Mouse (Mus musculus) kidney, embryonic 15.5 days (tissue): Measurements from ENCODE around the gene Gm11634. TPM values are rescaled to one million over a fixed set of nuclear protein-coding genes. Genes with fewer than 3 reads are reported as not detected.
"Not testable (repeated sequence)": the region's sequence is repeated elsewhere in the genome, so short reads cannot be mapped to it uniquely, and the experiment has no call there.

ENCODE experiments used
- ATAC-seq: fragments of 200-750 bp; cut with Nextera tagmentation; replicated peaks from 2 replicates; pipeline ENCODE4 v1.8.0; 2017; ENCODE audit warnings: moderate TSS enrichment; ENCODE audit not compliant: low FRiP score
- H3K27ac ChIP-seq: fragments of 300-500 bp; sonication (generic); 2 replicates; pipeline ENCODE4 v1.5.1; 2015; ENCODE audit warnings: mild to moderate bottlenecking, inconsistent platforms
- H3K27me3 ChIP-seq: fragments of 300-500 bp; sonication (generic); 2 replicates; pipeline ENCODE4 v1.6.1; 2015; ENCODE audit warnings: inconsistent platforms
- H3K36me3 ChIP-seq: fragments of 300-500 bp; sonication (generic); 2 replicates; pipeline ENCODE4 v1.6.1; 2015; ENCODE audit warnings: inconsistent platforms
- H3K4me1 ChIP-seq: fragments of 300-500 bp; sonication (generic); 2 replicates; pipeline ENCODE4 v1.6.1; 2015; ENCODE audit warnings: inconsistent platforms
- H3K4me2 ChIP-seq: fragments of 300-500 bp; sonication (generic); 2 replicates; pipeline ENCODE4 v1.6.1; 2015; ENCODE audit warnings: moderate library complexity, mild to moderate bottlenecking, inconsistent platforms
- H3K4me3 ChIP-seq: fragments of 300-500 bp; sonication (generic); replicated peaks from 2 replicates; pipeline ENCODE4 v1.5.1; 2015; ENCODE audit warnings: mild to moderate bottlenecking, inconsistent platforms
- H3K9ac ChIP-seq: fragments of 300-500 bp; sonication (generic); 2 replicates; pipeline ENCODE4 v1.6.1; 2015; ENCODE audit warnings: mild to moderate bottlenecking, inconsistent platforms
- H3K9me3 ChIP-seq: fragments of 300-500 bp; sonication (generic); replicated peaks from 2 replicates; pipeline ENCODE4 v1.6.1; 2016; ENCODE audit warnings: inconsistent platforms
- WGBS: fragments of 180-500 bp; shearing (Covaris S2); methylation state at CpG from one replicate; pipeline ENCODE4 v1.1.7; 2015; ENCODE audit warnings: mixed read lengths; 5-methylcytosine and 5-hydroxymethylcytosine counted together
- polyA plus RNA-seq: library from polyadenylated mRNA; unstranded; fragments of >200 nt; fragmentation: Nextera tagmentation; extraction: Ambion mirVana; gene quantifications from 2 replicates; pipeline ENCODE4 v1.2.1, GENCODE M21; 2015

The Gm11634 gene
- polyA plus RNA-seq, 1 experiment from 2014 or later, result not detected

GRCm38 (mm10) chr11:101635660-101636059 is 36.6 kb upstream of the Gm11634 start:
- ATAC-seq, result peak; percentile 49; the same call in 1 of the 2 replicates
- 36% methylated on average over 10 of the region's 10 CpGs for WGBS

GRCm38 (mm10) chr11:101628733-101629417 is 29.8 kb upstream of the Gm11634 start:
- Histone ChIP-seq H3K4me3 (peak overlapping the region; percentile 56), H3K4me2 (peak overlapping the region; percentile 86)
- H3K4me1 ChIP-seq, ATAC-seq, H3K9ac ChIP-seq, H3K27ac ChIP-seq, H3K9me3 ChIP-seq, H3K27me3 ChIP-seq, H3K36me3 ChIP-seq: not testable (repeated sequence)
- WGBS, result 72% methylated on average over 4 of the region's 5 CpGs

More at GRCm38 (mm10) chr11:101635660-101636059, 36.6 kb upstream of the Gm11634 start:
- Histone ChIP-seq H3K36me3 (peaks cover 20% of the 10 kb centered on the region), H3K4me1 (peaks cover 11% of the 10 kb centered on the region), H3K27me3 (no peaks in the 10 kb centered on the region), H3K9me3 (no peaks in the 10 kb centered on the region), H3K9ac (no peak overlapping the region), H3K4me3 (no peak overlapping the region), H3K27ac (0 out of 2 replicates have a peak overlapping the region, but pooled peaks have one; percentile 41), H3K4me2 (0 out of 2 replicates have a peak overlapping the region, but pooled peaks have one; percentile 12)

- H3K9me3 ChIP-seq, result no peaks in the 10 kb centered on the region
- peak overlapping the region; percentile 100 for H3K27ac ChIP-seq
- ATAC-seq, result peak; percentile 59
- H3K4me1 ChIP-seq, result peaks cover 8% of the 10 kb centered on the region
- no peaks in the 10 kb centered on the region for H3K27me3 ChIP-seq
- peak overlapping the region; percentile 57 for H3K9ac ChIP-seq
- peak overlapping the region; percentile 86 for H3K4me2 ChIP-seq
- peak overlapping the region; percentile 56 for H3K4me3 ChIP-seq
- under 1% methylated on average over 33 of the region's 33 CpGs for WGBS
- peaks cover 2% of the 10 kb centered on the region; the same call in 1 of the 2 replicates for H3K36me3 ChIP-seq
Observed at GRCm38 (mm10) chr11:101627857-101628559, 29.0 kb upstream of the Gm11634 start.

DNA sequence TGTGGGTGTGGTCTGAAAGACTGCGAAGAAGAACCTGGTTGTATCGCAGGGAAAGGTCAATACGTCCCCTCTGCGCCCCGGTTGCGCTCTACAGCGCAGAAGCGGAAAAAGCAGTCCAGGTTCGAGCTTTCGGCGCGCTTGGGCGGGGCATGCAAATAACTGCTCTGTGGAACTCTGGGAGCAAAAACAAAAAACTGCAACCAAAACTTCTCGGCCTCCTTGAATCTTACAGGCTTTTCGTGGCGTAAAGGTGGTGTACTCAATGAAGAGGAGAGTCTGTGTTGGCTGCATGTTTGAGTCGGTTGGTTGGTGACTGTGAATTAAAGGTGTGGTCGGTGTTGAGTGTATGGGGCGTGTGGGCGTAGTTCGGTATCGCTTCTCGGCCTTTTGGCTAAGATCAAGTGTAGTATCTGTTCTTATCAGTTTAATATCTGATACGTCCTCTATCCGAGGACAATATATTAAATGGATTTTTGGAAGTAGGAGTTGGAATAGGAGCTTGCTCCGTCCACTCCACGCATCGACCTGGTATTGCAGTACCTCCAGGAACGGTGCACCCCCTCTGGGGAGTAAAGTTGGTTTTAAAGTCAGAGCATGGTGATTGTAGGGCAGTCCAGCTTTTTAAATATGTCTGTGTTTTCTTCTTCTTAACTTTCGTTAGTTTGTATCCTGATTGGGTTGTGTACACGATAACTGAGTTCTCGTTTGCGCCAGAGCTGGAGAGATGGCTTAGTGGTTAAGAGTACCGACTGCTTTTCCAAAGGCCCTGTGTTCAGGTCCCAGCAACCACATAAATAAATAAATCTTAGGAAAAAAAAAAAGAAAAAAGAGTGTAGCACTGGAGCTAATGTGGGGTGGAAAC is 28.2 kb upstream of the Gm11634 start, which contains the start of gene Rdm1:
Rdm1 (plus strand) TSS at position 201 of the 862 bp plus-strand sequence.
- Histone ChIP-seq H3K27ac (peak within 1 kb of the TSS; percentile 100), H3K4me3 (peak within 1 kb of the TSS; percentile 56), H3K4me1 (peaks cover 8% of the 10 kb centered on the region), H3K27me3 (no peaks in the 10 kb centered on the region), H3K4me2 (peak within 1 kb of the TSS; percentile 86), H3K36me3 (no peaks in the 10 kb centered on the region), H3K9me3 (no peaks in the 10 kb centered on the region), H3K9ac (peak within 1 kb of the TSS; percentile 57)
- peak; percentile 94 for ATAC-seq
- WGBS, result under 1% methylated on average over 33 of the region's 34 CpGs

DNA sequence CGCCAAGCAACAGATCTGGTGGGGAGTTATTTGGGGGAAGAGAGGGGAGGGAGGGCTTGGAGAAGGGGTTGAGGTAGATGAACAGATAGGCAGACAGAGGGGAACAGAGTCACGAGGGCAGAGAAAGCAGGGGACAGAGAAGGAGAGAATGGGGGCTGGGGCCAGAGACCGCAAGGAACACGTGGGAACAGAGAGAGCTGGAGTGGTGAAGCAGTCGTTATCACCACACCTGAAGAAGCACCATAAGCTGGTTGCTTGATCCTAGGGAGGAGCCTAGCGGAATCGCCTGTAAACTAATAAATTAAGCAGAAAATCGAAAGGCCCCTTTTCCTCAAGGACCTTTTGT is 27.6 kb upstream of the Gm11634 start:
- Histone ChIP-seq H3K9ac (peak overlapping the region; percentile 52), H3K4me1 (peaks cover 8% of the 10 kb centered on the region), H3K4me2 (peak overlapping the region; percentile 86), H3K36me3 (no peaks in the 10 kb centered on the region), H3K27me3 (no peaks in the 10 kb centered on the region), H3K4me3 (peak overlapping the region; percentile 56), H3K27ac (peak overlapping the region; percentile 100), H3K9me3 (no peaks in the 10 kb centered on the region)
- WGBS, result 2% methylated on average over 8 of the region's 8 CpGs
- peak; percentile 16; the same call in 1 of the 2 replicates for ATAC-seq

DNA sequence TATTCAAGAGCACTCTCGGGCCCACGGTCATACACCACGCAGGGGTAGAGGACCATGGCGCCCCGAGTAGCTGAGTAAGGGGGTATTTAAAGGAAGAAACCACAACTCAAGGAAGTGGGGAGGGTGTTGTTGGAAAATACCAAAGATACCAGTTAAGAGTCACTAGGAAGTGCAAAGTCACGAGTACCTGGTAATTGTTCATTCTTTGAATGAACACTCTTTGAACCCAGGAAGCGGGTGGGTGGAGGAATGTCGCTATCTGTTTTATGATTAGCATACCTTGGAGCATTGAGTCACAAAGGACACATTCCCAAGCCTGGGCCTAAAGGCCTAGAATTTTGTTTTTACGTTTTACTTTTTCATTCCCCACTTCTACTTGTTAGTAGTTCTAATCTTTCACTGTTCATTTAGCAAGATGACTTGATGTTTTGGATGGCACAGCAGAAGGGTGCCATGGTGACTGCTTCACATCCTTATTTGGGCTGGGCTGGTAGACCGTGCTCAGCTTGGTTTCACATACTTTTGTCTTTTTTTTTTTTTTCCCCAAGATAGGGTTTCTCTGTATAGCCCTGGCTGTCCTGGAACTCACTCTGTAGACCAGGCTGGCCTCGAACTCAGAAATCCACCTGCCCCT is 21.1 kb upstream of the Gm11634 start:
- H3K4me3 ChIP-seq, result not testable (repeated sequence)

DNA sequence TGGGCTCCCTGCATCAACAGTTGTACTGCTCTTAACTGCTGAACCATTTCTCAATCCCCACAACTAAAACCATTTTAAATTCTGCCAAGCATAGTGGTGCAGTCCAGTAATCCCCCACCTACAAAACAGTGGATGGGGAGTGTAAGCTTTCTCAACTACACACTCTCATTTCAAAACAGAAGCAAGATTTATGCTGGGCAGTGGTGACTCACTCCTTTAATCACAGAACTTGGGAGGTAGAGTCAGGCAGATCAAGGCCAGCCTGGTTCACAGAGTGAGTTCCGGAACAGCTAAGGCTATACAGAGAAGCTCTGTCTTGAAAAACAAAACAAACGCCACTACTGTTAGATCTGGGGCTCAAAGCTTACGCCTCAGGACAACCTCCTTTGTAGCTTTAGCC is 19.5 kb upstream of the Gm11634 start:
- H3K4me3 ChIP-seq, result no peak overlapping the region
- no peak overlapping the region for H3K4me2 ChIP-seq
- H3K27ac ChIP-seq, result no peak overlapping the region
- 76% methylated on average over 3 of the region's 3 CpGs for WGBS
- no peak overlapping the region for H3K9ac ChIP-seq
- H3K4me1 ChIP-seq, result peaks cover 16% of the 10 kb centered on the region
- no peaks in the 10 kb centered on the region for H3K36me3 ChIP-seq
- ATAC-seq, result no peak
- H3K27me3 ChIP-seq, result no peaks in the 10 kb centered on the region
- no peaks in the 10 kb centered on the region for H3K9me3 ChIP-seq

More for the DNA sequence above, 21.1 kb upstream of the Gm11634 start:
- not testable (repeated sequence) for H3K36me3 ChIP-seq, ATAC-seq, H3K9me3 ChIP-seq, H3K27ac ChIP-seq, H3K27me3 ChIP-seq, H3K9ac ChIP-seq, H3K4me2 ChIP-seq
- WGBS, result 79% methylated on average over 11 of the region's 11 CpGs
- peaks cover 16% of the 10 kb centered on the region for H3K4me1 ChIP-seq

- 11% methylated on average over 8 of the region's 8 CpGs for WGBS
- Histone ChIP-seq H3K9me3 (no peaks in the 10 kb centered on the region), H3K27me3 (no peaks in the 10 kb centered on the region), H3K27ac (no peak overlapping the region), H3K4me1 (peaks cover 16% of the 10 kb centered on the region), H3K4me2 (peak overlapping the region; percentile 40), H3K9ac (no peak overlapping the region), H3K4me3 (no peak overlapping the region; the same call in 1 of the 2 replicates), H3K36me3 (no peaks in the 10 kb centered on the region)
- 0 out of 2 replicates have a peak, but pooled peaks have one; percentile 58 for ATAC-seq
Observed at GRCm38 (mm10) chr11:101617849-101618248, 18.8 kb upstream of the Gm11634 start.

GRCm38 (mm10) chr11:101616948-101617767 is 18.1 kb upstream of the Gm11634 start:
- peak overlapping the region; percentile 40; the same call in 1 of the 2 replicates for H3K4me2 ChIP-seq

GRCm38 (mm10) chr11:101616104-101616503 is 17.0 kb upstream of the Gm11634 start:
- H3K27ac ChIP-seq, result no peak overlapping the region
- no peak for ATAC-seq
- no peak overlapping the region for H3K4me2 ChIP-seq
- H3K27me3 ChIP-seq, result no peaks in the 10 kb centered on the region
- H3K4me3 ChIP-seq, result no peak overlapping the region
- no peaks in the 10 kb centered on the region for H3K36me3 ChIP-seq
- H3K9me3 ChIP-seq, result no peaks in the 10 kb centered on the region
- peaks cover 16% of the 10 kb centered on the region for H3K4me1 ChIP-seq
- 87% methylated on average over 8 of the region's 8 CpGs for WGBS
- no peak overlapping the region for H3K9ac ChIP-seq

More at GRCm38 (mm10) chr11:101616948-101617767, 18.1 kb upstream of the Gm11634 start:
- peaks cover 16% of the 10 kb centered on the region for H3K4me1 ChIP-seq
- no peak overlapping the region for H3K27ac ChIP-seq
- H3K36me3 ChIP-seq, result no peaks in the 10 kb centered on the region
- no peaks in the 10 kb centered on the region for H3K27me3 ChIP-seq
- no peaks in the 10 kb centered on the region for H3K9me3 ChIP-seq
- no peak overlapping the region for H3K4me3 ChIP-seq
- no peak for ATAC-seq
- WGBS, result 25% methylated on average over 18 of the region's 18 CpGs
- H3K9ac ChIP-seq, result no peak overlapping the region
